28 mouse cellular contexts compared by ENCODE assay signal in genomic region chr9:72469851-72470250, GRCm38 (mm10).
"Had no signal": no experiment of that assay in that cellular context is flagged by ENCODE, and none has a peak within 500 bp of the region (broad histone marks: within the 10 kb centered on the region; RNA-seq: fewer than 3 reads in every experiment).

No protein-coding gene starts in this region.

- H3K27ac ChIP-seq: limb, embryonic 10.5 days; limb, embryonic 12.5 days; limb, embryonic 13.5 days; limb, embryonic 15.5 days; liver, embryonic 12.5 days; liver, embryonic 13.5 days; liver, embryonic 14.5 days; liver, embryonic 15.5 days; lung, embryonic 15.5 days; macrophage; midbrain, embryonic 10.5 days; midbrain, embryonic 12.5 days; midbrain, embryonic 13.5 days; midbrain, embryonic 15.5 days; neural tube, embryonic 12.5 days had no signal

- H3K4me3 ChIP-seq: limb, embryonic 10.5 days; limb, embryonic 12.5 days; limb, embryonic 13.5 days; limb, embryonic 15.5 days; liver, embryonic 12.5 days; liver, embryonic 13.5 days; liver, embryonic 15.5 days; lung, embryonic 15.5 days; megakaryocyte, embryonic 14.5 days; midbrain, embryonic 10.5 days; midbrain, embryonic 12.5 days; midbrain, embryonic 13.5 days; midbrain, embryonic 15.5 days; myocyte; neural tube, embryonic 12.5 days had no signal

- DNase-seq: left cerebral cortex, postnatal 4 days; liver; liver, embryonic 13.5 days; liver, postnatal 0 days; lung, adult 18-20 months; lung, adult 2 months; lung, embryonic 14.5 days; lung, postnatal 10 days; lung, postnatal 14 days; lung, postnatal 36 days; lung, postnatal 4 days; midbrain, embryonic 14.5 days had no signal
